ENCODE assay signal across 11 mouse cellular contexts in the genomic region with DNA sequence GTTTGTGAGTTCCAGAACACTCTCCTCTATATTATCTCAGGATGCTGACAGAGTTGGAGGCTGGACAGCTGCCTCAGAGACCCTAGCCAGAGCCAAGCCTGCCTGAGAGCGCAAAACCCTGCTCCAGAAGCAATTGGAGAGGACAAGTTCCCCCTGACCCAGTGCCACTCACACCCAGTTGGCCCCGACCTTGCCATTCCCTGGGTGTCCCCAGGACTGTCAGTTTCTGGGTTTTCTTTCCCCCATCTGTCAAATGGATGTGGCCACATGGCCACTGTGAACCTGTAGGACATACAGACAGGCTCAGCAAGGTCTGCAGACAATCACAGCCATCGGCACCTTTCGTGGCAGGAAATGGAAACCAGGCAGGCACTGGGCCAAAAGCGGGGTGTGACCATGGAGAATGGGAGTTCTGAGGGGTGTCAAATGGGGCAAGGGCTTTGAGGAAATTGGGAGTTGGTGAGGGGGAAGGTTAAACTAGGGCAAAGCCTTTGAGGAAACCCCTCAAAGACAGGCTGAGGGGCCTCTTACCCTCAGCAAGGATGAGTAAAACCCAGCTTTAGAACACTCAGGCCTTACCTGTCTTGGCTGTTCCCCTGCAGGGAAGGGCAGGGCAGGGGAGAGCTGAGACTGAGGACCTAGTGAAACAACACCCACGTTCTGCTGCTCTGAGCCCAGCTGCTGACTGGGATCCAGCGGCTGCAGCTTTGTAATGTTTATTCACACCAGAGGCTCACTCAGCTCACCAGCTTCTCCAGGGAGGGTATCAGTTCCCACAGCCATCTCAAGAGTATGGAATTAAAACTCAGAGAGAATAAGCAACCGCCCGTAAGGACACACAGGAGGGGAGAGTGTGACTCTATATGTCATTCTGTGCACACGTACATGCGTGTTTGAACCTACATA. TPM values are rescaled to one million over a fixed set of nuclear protein-coding genes. Genes with fewer than 3 reads are reported as not detected.
DNase-seq lines count a peak whose midpoint lies in the region; ATAC-seq and TF ChIP-seq lines count a peak whose summit lies in the region.
"Had no signal": no experiment of that assay in that cellular context is flagged by ENCODE, and none has a peak within 500 bp of the region (broad histone marks: within the 10 kb centered on the region; RNA-seq: fewer than 3 reads in every experiment).

No protein-coding gene starts in this region.

- DNase-seq in cerebellum, postnatal 10 days = peak; percentile 55 to 61
- no peak for DNase-seq in cerebellum, adult 8-10 months
- DNase-seq in lung, embryonic 14.5 days = peak; percentile 50
- no peak for DNase-seq in lung, adult 2 months
- DNase-seq in embryonic facial prominence, embryonic 11.5 days (ENCODE audit: low spot score) = no peak
- DNase-seq in spleen, postnatal 36 days (ENCODE audit: low spot score in 2 of 2) = no peak
- DNase-seq in spleen, postnatal 14 days (ENCODE audit: low spot score in 2 of 2) = no peak
- DNase-seq: adrenal gland, adult 2 months; spleen, adult 18-20 months had no signal

- H3K36me3 ChIP-seq in lung, embryonic 14.5 days (ENCODE audit: insufficient read depth) = no peaks in the 10 kb centered on the region
- H3K36me3 ChIP-seq in embryonic facial prominence, embryonic 11.5 days (replicated peaks; ENCODE audit: control insufficient read depth, insufficient read depth, low read depth, low read length) = no peaks in the 10 kb centered on the region
- peaks cover 9% of the 10 kb centered on the region; the same call in 1 of the 2 replicates for H3K36me3 ChIP-seq in limb, embryonic 12.5 days
- H3K36me3 ChIP-seq: liver, embryonic 15.5 days had no signal

- no peak overlapping the region for H3K4me2 ChIP-seq in lung, embryonic 14.5 days
- no peak overlapping the region for H3K4me2 ChIP-seq in embryonic facial prominence, embryonic 11.5 days (ENCODE audit: low read depth, low read length)
- 0 out of 2 replicates have a peak overlapping the region, but pooled peaks have one; percentile 11 for H3K4me2 ChIP-seq in limb, embryonic 12.5 days
- H3K4me2 ChIP-seq: liver, embryonic 15.5 days had no signal

- H3K9me3 ChIP-seq in lung, embryonic 14.5 days (ENCODE audit: low read depth, low read length) = no peaks in the 10 kb centered on the region
- no peaks in the 10 kb centered on the region for H3K9me3 ChIP-seq in embryonic facial prominence, embryonic 11.5 days (replicated peaks; ENCODE audit: control insufficient read depth, low read length)
- H3K9me3 ChIP-seq in limb, embryonic 12.5 days = no peaks in the 10 kb centered on the region
- H3K9me3 ChIP-seq: liver, embryonic 15.5 days had no signal

- no peak for TF ChIP-seq POLR2A in lung, adult 2 months (IDR thresholded peaks at IDR 0.05; ENCODE audit: borderline replicate concordance, extremely low read depth, low read depth, low read length)

- 32% methylated on average over 11 of the region's 11 CpGs for WGBS in lung, embryonic 14.5 days
- WGBS in lung, adult 2 months = 42% methylated on average over 11 of the region's 11 CpGs
- WGBS in embryonic facial prominence, embryonic 11.5 days = 40% methylated on average over 11 of the region's 11 CpGs
- WGBS in limb, embryonic 12.5 days = 35% methylated on average over 11 of the region's 11 CpGs

- H3K9ac ChIP-seq in lung, embryonic 14.5 days = no peak overlapping the region
- no peak overlapping the region for H3K9ac ChIP-seq in embryonic facial prominence, embryonic 11.5 days (replicated peaks; ENCODE audit: low read length)
- 0 out of 2 replicates have a peak overlapping the region, but pooled peaks have one; percentile 4 for H3K9ac ChIP-seq in limb, embryonic 12.5 days (replicated peaks)
- H3K9ac ChIP-seq: liver, embryonic 15.5 days had no signal

- peak overlapping the region; percentile 1; the same call in 1 of the 2 replicates for H3K27ac ChIP-seq in lung, embryonic 14.5 days (ENCODE audit: low read depth)
- H3K27ac ChIP-seq in embryonic facial prominence, embryonic 11.5 days (replicated peaks; ENCODE audit: low read depth, low read length) = 0 out of 2 replicates have a peak overlapping the region, but pooled peaks have one; percentile 9
- H3K27ac ChIP-seq in limb, embryonic 12.5 days = no peak overlapping the region
- H3K27ac ChIP-seq: liver, embryonic 15.5 days had no signal

- ATAC-seq in lung, embryonic 14.5 days (ENCODE audit: insufficient read depth) = no peak
- no peak for ATAC-seq in embryonic facial prominence, embryonic 11.5 days (replicated peaks; ENCODE audit: insufficient number of reproducible peaks, low FRiP score, low TSS enrichment, low read depth)
- no peak for ATAC-seq in limb, embryonic 12.5 days (ENCODE audit: insufficient number of reproducible peaks, insufficient read depth, low FRiP score, low TSS enrichment, low read depth)

- H3K4me3 ChIP-seq in lung, embryonic 14.5 days (ENCODE audit: low read depth, low read length) = no peak overlapping the region
- H3K4me3 ChIP-seq in lung, adult 2 months (replicated peaks; ENCODE audit: extremely low read depth, low read depth, low read length) = no peak overlapping the region
- no peak overlapping the region for H3K4me3 ChIP-seq in embryonic facial prominence, embryonic 11.5 days (ENCODE audit: low read depth, low read length)
- H3K4me3 ChIP-seq in limb, embryonic 12.5 days (replicated peaks) = no peak overlapping the region
- H3K4me3 ChIP-seq: liver, embryonic 15.5 days had no signal

- no peak for TF ChIP-seq CTCF in lung, embryonic 14.5 days (IDR thresholded peaks at IDR 0.05; ENCODE audit: low read depth)
- no peak for TF ChIP-seq CTCF in lung, adult 2 months (IDR thresholded peaks at IDR 0.05; ENCODE audit: insufficient read depth, low read length)

- H3K4me1 ChIP-seq in lung, embryonic 14.5 days (ENCODE audit: insufficient read depth) = peaks cover 53% of the 10 kb centered on the region
- H3K4me1 ChIP-seq in lung, adult 2 months (ENCODE audit: control insufficient read depth, insufficient read depth, low read length) = no peaks in the 10 kb centered on the region
- H3K4me1 ChIP-seq in embryonic facial prominence, embryonic 11.5 days (ENCODE audit: control insufficient read depth, insufficient read depth, low read length) = peaks cover 14% of the 10 kb centered on the region
- H3K4me1 ChIP-seq in limb, embryonic 12.5 days (replicated peaks) = peaks cover 54% of the 10 kb centered on the region
- H3K4me1 ChIP-seq: liver, embryonic 15.5 days had no signal

- H3K27me3 ChIP-seq in lung, embryonic 14.5 days (ENCODE audit: insufficient read depth, low read length) = peaks cover 9% of the 10 kb centered on the region; the same call in 1 of the 2 replicates
- no peaks in the 10 kb centered on the region for H3K27me3 ChIP-seq in embryonic facial prominence, embryonic 11.5 days (ENCODE audit: control insufficient read depth, insufficient read depth, low read length)
- H3K27me3 ChIP-seq in limb, embryonic 12.5 days = peaks cover 22% of the 10 kb centered on the region

RNA-seq across cellular contexts. Expression of gene Ephb2, which starts 6.9 kb away (rescaled TPM):
- 7.9 and 8.5 TPM in 2 replicates for polyA plus RNA-seq in lung, embryonic 14.5 days (2014; fragmentation: Nextera tagmentation; extraction: Ambion mirVana)
- polyA plus RNA-seq in lung, adult 2 months (2012; rRNA removed) = 4.6 and 6.8 TPM in 2 replicates
- polyA plus RNA-seq in embryonic facial prominence, embryonic 11.5 days (2014; fragmentation: Nextera tagmentation; extraction: Ambion mirVana) = 11.0 and 11.7 TPM in 2 replicates
- 13.7 and 16.9 TPM in 2 replicates for polyA plus RNA-seq in limb, embryonic 12.5 days (2016; fragmentation: Nextera tagmentation; extraction: Ambion mirVana)

RNA-seq across cellular contexts. Expression of gene C1qb, which starts 57.1 kb away (rescaled TPM):
- polyA plus RNA-seq in lung, embryonic 14.5 days (2014; fragmentation: Nextera tagmentation; extraction: Ambion mirVana) = 46.0 and 53.0 TPM in 2 replicates
- polyA plus RNA-seq in lung, adult 2 months (2012; rRNA removed) = 65.1 and 67.3 TPM in 2 replicates
- polyA plus RNA-seq in embryonic facial prominence, embryonic 11.5 days (2014; fragmentation: Nextera tagmentation; extraction: Ambion mirVana) = 28.9 and 31.9 TPM in 2 replicates
- 17.7 and 20.9 TPM in 2 replicates for polyA plus RNA-seq in limb, embryonic 12.5 days (2016; fragmentation: Nextera tagmentation; extraction: Ambion mirVana)

Comparison
In these comparisons a context has a peak if more than half of its experiments do, and no peak if none do; other contexts are left out.
1. DNase-seq: peak in cerebellum, postnatal 10 days (2 of 2) and lung, embryonic 14.5 days (single experiment); none in cerebellum, adult 8-10 months (single experiment), lung, adult 2 months (single experiment), embryonic facial prominence, embryonic 11.5 days (single experiment), spleen, postnatal 36 days (0 of 2) and spleen, postnatal 14 days (0 of 2).